Mouse (Mus musculus) midbrain, postnatal 0 days (tissue): ENCODE measurements at regions not wholly inside any gene's neighbourhood (a gene's known extent, or its start where the extent isn't known, plus 50 kb on each side); places are given as distances from the start of the nearest gene placed in this dataset.
A peak's percentile ranks its signal among the peaks of the same experiment; 100 is the strongest.

Experiments
- ATAC-seq: fragments of 200-750 bp; cut with Nextera tagmentation; 2 replicates; pipeline ENCODE4 v1.8.0; 2017; ENCODE audit warnings: moderate number of reproducible peaks, mild to moderate bottlenecking, moderate TSS enrichment, moderate library complexity; ENCODE audit not compliant: low FRiP score
- DNase-seq: peaks from one replicate; pipeline ENCODE4 v3.0.0-alpha.2; 2015; ENCODE audit warnings: low spot score
- H3K27ac ChIP-seq: fragments of 300-500 bp; sonication (generic); 2 replicates; pipeline ENCODE4 v1.5.1; 2014; ENCODE audit warnings: low read depth, mild to moderate bottlenecking, low read length, mixed read lengths
- H3K27me3 ChIP-seq: fragments of 300-500 bp; sonication (generic); 2 replicates; pipeline ENCODE4 v1.6.1; 2014; ENCODE audit warnings: low read length, control low read depth, mixed read lengths; ENCODE audit not compliant: insufficient read depth
- H3K36me3 ChIP-seq: fragments of 300-500 bp; sonication (generic); 2 replicates; pipeline ENCODE4 v1.6.1; 2014; ENCODE audit warnings: low read length, control low read depth, mixed read lengths; ENCODE audit not compliant: insufficient read depth
- H3K4me1 ChIP-seq: fragments of 300-500 bp; sonication (generic); 2 replicates; pipeline ENCODE4 v1.6.1; 2014; ENCODE audit warnings: mild to moderate bottlenecking, control low read depth, antibody characterized with exemption, low read length, mixed read lengths; ENCODE audit not compliant: insufficient read depth
- H3K4me2 ChIP-seq: fragments of 300-500 bp; sonication (generic); 2 replicates; pipeline ENCODE4 v1.6.1; 2014; ENCODE audit warnings: low read depth, mild to moderate bottlenecking, low read length, mixed read lengths; ENCODE audit not compliant: poor library complexity, severe bottlenecking
- H3K4me3 ChIP-seq: fragments of 300-500 bp; sonication (generic); 2 replicates; pipeline ENCODE4 v1.5.1; 2014; ENCODE audit warnings: low read depth, mild to moderate bottlenecking, low read length, moderate library complexity
- H3K9ac ChIP-seq: fragments of 300-500 bp; sonication (generic); replicated peaks from 2 replicates; pipeline ENCODE4 v1.6.1; 2014; ENCODE audit warnings: mild to moderate bottlenecking, low read length, moderate library complexity, mixed read lengths; ENCODE audit not compliant: poor library complexity, severe bottlenecking
- H3K9me3 ChIP-seq: fragments of 300-500 bp; sonication (generic); 2 replicates; pipeline ENCODE4 v1.6.1; 2016; ENCODE audit warnings: low read length, control low read depth
- CTCF ChIP-seq: IDR thresholded peaks from 2 replicates; pipeline ENCODE4 v1.5.1; 2016; ENCODE audit warnings: antibody characterized with exemption, mild to moderate bottlenecking
- WGBS: fragments of 180-500 bp; shearing (Covaris S2); extraction: QIAGEN DNeasy Blood & Tissue Kit; methylation state at CpG from one replicate; pipeline ENCODE4 v1.1.7; 2014; 5-methylcytosine and 5-hydroxymethylcytosine counted together

DNA sequence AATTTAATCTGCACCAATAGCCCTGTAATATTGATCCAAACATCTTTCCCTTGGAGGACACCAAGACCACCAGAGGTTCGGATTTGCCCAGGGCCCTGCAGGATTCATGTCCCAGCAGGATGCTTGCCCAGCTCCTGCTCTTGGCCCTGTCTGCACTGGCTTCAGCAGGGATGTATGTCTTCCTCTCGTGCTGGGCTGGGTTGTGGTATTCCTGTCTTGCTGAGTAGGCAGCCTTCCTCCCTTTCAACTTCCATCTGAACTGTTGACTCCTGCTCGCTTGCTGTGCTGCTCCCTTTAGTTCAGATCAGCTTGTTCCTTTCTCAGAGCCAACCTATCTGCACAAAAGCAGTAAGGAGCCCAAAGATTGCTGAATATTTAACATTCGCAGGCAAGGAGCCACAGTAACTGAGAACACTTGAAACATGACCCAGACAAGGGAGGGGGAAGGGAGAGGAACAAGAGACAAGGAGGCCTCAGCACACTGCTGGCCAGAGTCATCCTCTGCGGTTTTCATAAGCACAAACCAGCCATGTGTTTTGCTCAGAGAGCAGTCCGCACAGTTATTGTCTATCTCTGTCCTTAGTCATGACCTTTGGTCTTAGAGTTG lies 110.7 kb upstream of the Auts2 start:
- no peak overlapping the region for H3K9ac ChIP-seq
- no peak overlapping the region for H3K4me3 ChIP-seq
- H3K9me3 ChIP-seq: no peaks in the 10 kb centered on the region
- 46% methylated on average over 6 of the region's 6 CpGs for WGBS
- no peak for ATAC-seq
- DNase-seq: peak; percentile 20
- no peaks in the 10 kb centered on the region for H3K36me3 ChIP-seq
- no peak overlapping the region for H3K27ac ChIP-seq
- H3K4me1 ChIP-seq: no peaks in the 10 kb centered on the region
- TF ChIP-seq CTCF: no peak
- no peaks in the 10 kb centered on the region for H3K27me3 ChIP-seq
- H3K4me2 ChIP-seq: no peak overlapping the region

GRCm38 (mm10) chr5:132652201-132652600 lies 109.1 kb upstream of the Auts2 start:
- Histone ChIP-seq H3K4me2 (no peak overlapping the region), H3K4me1 (no peaks in the 10 kb centered on the region), H3K9ac (no peak overlapping the region), H3K9me3 (no peaks in the 10 kb centered on the region), H3K4me3 (no peak overlapping the region), H3K27me3 (no peaks in the 10 kb centered on the region), H3K36me3 (no peaks in the 10 kb centered on the region), H3K27ac (no peak overlapping the region)
- no peak for TF ChIP-seq CTCF
- WGBS: 58% methylated on average over 1 of the region's 1 CpGs
- DNase-seq: no peak
- no peak for ATAC-seq

DNA sequence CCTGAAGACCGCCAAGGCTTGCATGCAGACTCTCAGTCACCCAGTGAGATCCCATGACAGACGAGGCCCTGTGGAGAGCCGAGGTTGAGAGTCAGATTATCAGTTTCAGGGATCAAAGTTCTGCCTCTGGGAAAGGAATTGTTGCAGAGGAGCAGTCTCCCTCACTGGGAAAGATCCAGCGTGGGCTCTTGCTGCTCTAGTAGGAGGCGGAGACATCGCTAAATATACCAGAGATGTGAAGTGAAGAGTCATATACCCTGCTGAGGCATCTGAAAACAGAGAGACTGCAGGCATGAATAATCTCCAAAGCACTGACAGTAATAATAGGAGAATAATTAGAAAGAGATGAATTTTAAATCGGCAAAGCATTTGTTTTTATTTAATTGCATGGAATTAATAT lies 106.6 kb upstream of the Auts2 start:
- no peaks in the 10 kb centered on the region for H3K36me3 ChIP-seq
- H3K9me3 ChIP-seq: no peaks in the 10 kb centered on the region
- no peaks in the 10 kb centered on the region for H3K27me3 ChIP-seq
- H3K9ac ChIP-seq: no peak overlapping the region
- 40% methylated on average over 7 of the region's 7 CpGs for WGBS
- no peak for TF ChIP-seq CTCF
- no peak for DNase-seq
- no peak overlapping the region for H3K4me2 ChIP-seq
- ATAC-seq: no peak
- H3K4me1 ChIP-seq: no peaks in the 10 kb centered on the region
- H3K4me3 ChIP-seq: no peak overlapping the region
- H3K27ac ChIP-seq: no peak overlapping the region

DNA sequence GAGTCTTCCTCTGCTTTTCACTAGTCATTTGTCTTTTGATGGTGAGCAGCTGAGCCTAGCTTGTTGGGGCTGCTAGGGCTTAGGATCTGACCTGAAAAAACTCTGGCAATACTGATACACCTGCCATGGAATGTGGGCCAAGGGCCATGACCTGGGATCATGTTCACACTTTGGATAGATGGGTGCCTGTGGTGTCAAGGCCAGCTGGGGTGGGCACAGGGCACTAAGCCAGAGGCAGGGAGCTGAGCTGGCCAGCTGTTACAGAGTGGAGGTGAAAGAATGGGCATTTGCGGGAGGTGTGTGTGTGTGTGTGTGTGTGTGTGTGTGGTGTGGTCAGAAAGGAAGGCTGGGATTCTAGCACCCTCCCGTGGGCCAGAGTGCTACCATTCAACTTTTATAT lies 105.6 kb upstream of the Auts2 start:
- no peak for DNase-seq
- no peaks in the 10 kb centered on the region for H3K36me3 ChIP-seq
- H3K9me3 ChIP-seq: no peaks in the 10 kb centered on the region
- WGBS: 68% methylated on average over 2 of the region's 2 CpGs
- no peak for ATAC-seq
- H3K4me1 ChIP-seq: no peaks in the 10 kb centered on the region
- H3K4me3 ChIP-seq: no peak overlapping the region
- no peaks in the 10 kb centered on the region for H3K27me3 ChIP-seq
- no peak overlapping the region for H3K9ac ChIP-seq
- H3K27ac ChIP-seq: no peak overlapping the region
- TF ChIP-seq CTCF: no peak
- H3K4me2 ChIP-seq: no peak overlapping the region

- no peak overlapping the region for H3K4me3 ChIP-seq
- no peaks in the 10 kb centered on the region for H3K27me3 ChIP-seq
- H3K27ac ChIP-seq: no peak overlapping the region
- DNase-seq: no peak
- no peaks in the 10 kb centered on the region for H3K36me3 ChIP-seq
- ATAC-seq: no peak
- H3K9me3 ChIP-seq: no peaks in the 10 kb centered on the region
- no peak for TF ChIP-seq CTCF
- H3K4me2 ChIP-seq: no peak overlapping the region
- no peaks in the 10 kb centered on the region for H3K4me1 ChIP-seq
- 72% methylated on average over 5 of the region's 5 CpGs for WGBS
- H3K9ac ChIP-seq: no peak overlapping the region
Observed at GRCm38 (mm10) chr5:132644646-132645172, 101.6 kb upstream of the Auts2 start.

- no peak for DNase-seq
- no peak for TF ChIP-seq CTCF
- Histone ChIP-seq H3K9ac (no peak overlapping the region), H3K9me3 (no peaks in the 10 kb centered on the region), H3K36me3 (no peaks in the 10 kb centered on the region), H3K4me1 (no peaks in the 10 kb centered on the region), H3K4me3 (no peak overlapping the region), H3K27ac (no peak overlapping the region), H3K27me3 (no peaks in the 10 kb centered on the region), H3K4me2 (no peak overlapping the region)
- 68% methylated on average over 3 of the region's 3 CpGs for WGBS
- no peak for ATAC-seq
Observed at GRCm38 (mm10) chr5:132643270-132643669, 100.1 kb upstream of the Auts2 start.
